Mouse (Mus musculus): ENCODE results near the gene Gm16181.
A peak's percentile ranks its signal among the peaks of the same experiment; 100 is the strongest.
"Not testable (repeated sequence)": the region's sequence is repeated elsewhere in the genome, so short reads cannot be mapped to it uniquely, and the experiment has no call there.

Gm16181 gene

DNA sequence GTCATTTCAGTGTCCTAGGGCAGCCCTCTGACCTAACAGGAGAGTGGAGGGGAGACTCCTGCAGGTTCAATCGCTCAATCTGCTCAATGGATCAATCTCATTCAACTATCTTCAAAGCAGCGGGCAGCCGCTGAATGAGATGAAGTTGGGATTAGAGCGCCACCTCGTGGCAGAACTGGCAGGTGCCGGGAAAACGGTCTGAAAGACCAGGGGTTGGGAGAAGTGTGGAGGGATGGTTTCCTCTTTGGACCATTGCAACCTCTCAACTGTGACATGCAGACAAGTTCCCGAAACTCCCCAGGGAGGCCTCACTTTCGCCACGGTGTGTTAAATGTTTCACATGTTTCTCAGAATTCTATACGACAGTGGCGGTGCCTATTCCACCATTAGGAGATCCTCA lies 11.4 kb downstream of the Gm16181 start:
- peak; percentile 82 to 88 for DNase-seq (ENCODE audit: low read depth in 2 of 2, low spot score in 2 of 2)

DNA sequence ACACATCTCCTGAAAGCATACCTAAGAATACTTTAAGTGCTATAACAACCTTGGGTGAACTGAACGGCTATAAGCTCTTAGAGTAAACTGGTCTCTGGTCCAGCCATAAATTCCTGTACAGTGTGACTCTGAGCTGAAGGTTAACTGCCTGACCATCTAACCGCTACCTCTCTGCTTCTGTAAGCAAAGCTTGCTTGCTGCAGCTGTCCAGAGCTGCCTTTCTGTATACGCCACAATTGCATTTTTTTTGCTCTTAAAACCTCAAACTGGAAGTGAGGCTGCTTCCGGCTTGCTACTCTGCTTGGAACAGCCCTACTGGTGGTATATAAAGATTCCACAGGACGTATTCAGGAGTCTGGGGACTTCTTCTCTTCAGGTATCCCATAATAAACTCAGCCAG lies 12.0 kb downstream of the Gm16181 start:
- peak in 1 of 2 experiments; percentile 50 for DNase-seq (ENCODE audit: low read depth in 2 of 2, low spot score in 2 of 2)

DNA sequence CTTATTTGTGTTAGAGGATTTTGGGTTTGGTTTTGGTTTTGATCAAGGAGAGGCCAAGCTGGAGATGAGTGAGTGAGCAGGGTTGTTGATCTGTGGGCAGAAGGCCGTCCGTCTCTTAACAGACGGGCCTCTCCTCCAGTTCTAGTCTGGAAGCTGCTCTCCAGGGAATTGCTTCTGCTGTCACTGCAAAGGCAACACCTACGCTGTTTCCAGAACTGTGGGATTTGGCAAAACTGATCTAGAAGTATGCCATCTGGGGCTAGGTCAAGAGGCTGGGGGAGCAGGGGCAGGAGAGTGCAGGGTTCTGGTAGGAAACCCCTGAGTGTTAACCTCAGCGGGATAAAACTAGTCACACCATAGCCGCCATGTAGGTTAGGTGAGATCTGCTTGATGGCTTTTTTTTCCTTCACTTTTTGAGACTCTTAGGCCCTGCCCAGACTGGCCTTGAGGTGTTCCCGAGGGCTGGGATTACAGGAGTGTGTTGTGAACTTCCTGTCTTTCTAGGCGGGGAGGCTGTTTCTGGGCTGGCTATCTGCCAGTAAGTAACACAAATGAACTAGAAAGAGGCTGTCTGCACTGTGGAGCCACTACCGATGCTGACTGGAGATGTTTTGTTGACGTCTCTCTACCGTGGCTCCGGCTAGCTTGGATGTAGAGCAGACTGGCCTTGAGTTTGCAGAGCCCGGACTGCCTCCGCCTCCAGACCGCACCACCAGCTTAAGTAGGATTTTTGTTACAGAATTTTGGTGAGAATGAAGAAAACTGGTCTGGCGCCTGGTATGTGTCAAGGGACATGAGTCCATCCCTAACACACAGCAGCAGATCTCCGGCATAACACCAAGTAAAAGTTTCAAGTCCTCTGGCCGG lies 12.7 kb downstream of the Gm16181 start, which contains the start of gene Atp6v1g2:
TSS of gene Atp6v1g2 (plus strand) at position 547 of the 867 bp plus-strand sequence.
- DNase-seq (ENCODE audit: low read depth in 2 of 2, low spot score in 2 of 2) = no peak

DNA sequence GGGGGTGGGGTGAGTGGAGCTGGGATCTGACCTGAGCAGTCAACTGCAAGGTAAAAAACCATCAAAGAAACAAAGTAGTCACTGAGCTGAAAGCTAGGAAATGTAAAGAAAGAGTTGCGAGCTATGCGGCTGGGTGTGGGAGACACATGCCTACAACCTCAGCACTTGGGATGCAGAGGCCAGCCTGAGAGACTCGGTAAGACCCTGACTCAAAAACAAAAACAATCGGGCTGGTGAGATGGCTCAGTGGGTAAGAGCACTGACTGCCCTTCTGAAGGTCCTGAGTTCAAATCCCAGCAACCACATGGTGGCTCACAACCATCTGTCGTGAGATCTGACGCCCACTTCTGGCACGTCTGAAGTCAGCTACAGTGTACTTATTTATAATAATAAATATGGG lies 13.5 kb downstream of the Gm16181 start:
- not testable (repeated sequence) for DNase-seq (ENCODE audit: low read depth in 2 of 2, low spot score in 2 of 2)

DNA sequence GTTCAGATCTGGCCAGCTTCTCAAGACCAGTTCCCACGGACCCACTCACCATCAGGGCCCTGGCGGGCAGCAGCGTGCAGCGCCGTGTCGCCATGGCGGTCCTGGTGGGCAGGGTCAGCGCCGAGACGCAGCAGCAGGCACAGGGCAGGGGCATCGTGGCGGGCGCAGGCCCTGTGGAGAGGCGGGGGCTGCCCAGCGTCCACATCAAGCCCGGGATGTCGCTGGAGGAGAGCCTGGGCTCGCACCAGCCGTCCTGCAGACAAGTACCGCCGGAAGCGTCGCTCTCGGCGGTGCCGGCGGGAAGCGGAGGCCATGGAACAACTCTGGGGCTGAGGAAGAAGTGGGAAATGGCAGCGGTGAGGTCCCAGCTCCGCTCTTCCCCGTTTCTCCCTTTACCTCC lies 14.3 kb downstream of the Gm16181 start:
- no peak for DNase-seq (ENCODE audit: low read depth in 2 of 2, low spot score in 2 of 2)

DNA sequence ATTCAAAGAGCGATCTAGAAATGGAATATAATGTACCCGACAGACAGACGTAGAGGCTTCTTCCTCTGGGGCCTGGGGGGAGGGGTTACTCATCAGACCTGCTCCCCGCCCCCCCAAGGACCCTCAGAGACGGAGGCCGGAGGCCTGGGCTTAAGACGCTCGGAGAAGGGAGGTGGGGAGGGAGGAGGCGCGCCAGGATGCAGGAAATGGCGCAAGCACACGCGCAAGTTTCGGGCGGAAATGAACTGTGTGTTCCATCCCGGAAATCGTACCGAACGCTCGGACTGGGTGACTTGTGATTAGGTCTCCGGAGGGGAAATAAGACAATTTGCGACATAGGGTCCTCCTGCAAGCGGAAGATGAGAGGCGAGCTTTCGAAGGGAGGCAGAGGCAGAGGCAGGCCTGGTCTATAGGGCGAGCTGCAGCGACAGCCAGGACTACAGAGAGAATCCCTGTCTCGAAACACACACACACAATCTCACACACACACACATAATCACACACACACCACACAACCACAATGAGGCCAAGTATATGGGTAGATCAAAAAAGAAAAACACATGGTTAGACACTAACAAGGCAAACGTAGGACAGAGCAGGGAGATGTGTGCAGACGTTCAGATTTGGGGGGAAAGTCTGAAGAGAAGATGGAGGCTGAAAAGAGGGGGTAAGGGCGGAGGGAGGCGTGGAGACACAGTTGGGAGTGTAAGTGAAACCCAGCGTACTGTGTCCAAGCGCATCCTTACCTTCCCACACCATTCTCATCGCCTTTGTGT lies 15.2 kb downstream of the Gm16181 start, which contains the start of gene Nfkbil1:
TSS of gene Nfkbil1 (minus strand) at position 179 of the 776 bp plus-strand sequence.
- peak; percentile 70 to 77 for DNase-seq (ENCODE audit: low read depth in 2 of 2, low spot score in 2 of 2)

DNA sequence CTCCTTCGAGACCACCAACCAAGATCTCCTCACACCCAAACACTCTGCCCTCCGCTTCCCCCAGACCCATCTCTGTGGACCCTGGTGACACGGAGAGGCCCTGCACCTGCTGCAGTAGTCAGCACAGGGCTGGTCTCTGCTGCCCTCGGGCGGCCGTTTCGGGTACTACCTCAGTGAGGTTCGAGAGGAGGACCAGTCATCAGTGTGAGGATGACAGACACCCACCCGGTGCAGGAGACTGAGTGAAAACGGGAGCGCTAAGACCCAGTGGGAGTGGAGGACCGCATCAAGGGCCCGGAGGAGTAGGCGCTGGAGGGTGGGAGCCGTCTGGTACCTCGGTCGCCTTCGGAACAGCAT lies 15.7 kb downstream of the Gm16181 start:
- peak; percentile 98 to 100 for DNase-seq (ENCODE audit: low read depth in 2 of 2, low spot score in 2 of 2)

DNA sequence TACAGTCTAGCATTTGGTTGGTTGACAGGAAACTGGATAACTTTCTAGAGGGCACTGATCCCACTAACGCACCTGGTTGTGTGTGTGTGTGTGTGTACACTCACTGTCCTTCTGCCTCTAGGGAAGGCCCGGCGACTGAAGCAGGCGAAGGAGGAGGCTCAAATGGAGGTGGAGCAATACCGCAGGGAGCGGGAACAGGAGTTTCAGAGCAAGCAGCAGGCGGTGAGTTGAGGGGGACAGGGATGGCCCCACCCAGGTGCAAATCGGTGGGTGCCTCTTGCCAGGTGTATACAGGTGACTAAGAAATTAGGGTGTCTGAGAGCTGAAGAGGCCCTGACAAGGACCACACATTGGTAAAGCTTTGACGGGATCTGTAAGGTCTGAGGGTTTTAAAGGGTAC lies 16.4 kb downstream of the Gm16181 start:
- DNase-seq (ENCODE audit: low read depth in 2 of 2, low spot score in 2 of 2) = no peak

DNA sequence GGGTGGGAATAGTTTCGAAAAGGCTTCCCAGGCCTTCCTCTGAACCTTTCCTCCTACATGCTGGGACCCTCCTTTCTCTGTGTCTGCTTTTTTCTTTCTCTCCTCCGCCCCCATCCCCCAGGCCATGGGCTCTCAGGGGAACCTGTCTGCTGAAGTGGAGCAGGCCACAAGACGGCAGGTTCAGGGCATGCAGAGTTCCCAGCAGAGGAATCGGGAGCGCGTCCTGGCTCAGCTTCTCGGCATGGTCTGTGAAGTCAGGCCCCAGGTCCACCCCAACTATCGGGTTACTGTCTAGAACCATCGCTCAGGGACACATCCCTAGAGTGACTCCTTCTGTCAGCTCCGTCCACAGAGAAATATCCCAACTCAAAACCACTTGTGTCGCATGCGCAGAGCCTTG lies 16.9 kb downstream of the Gm16181 start:
- DNase-seq (ENCODE audit: low read depth in 2 of 2, low spot score in 2 of 2) = no peak

DNA sequence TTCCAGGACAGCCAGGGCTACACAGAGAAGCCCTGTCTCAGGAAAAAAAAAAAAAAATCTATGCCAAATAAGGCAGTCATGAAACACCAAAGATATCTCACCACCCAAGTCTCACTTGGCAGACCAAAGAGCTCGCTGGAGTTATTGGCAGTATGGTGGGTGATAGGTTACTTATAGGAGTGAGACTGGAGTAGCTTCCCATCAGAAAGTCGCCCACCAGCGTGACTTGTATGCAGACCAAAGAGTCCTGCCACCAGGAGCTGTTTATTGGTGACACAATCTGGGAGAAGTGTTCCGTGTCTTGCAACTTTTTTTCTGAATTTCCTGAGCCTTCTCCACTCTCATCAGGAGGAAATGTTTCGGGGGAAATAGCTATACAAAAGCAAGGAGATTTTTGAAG lies 19.1 kb downstream of the Gm16181 start:
- DNase-seq (ENCODE audit: low read depth in 2 of 2, low spot score in 2 of 2) = no peak

DNA sequence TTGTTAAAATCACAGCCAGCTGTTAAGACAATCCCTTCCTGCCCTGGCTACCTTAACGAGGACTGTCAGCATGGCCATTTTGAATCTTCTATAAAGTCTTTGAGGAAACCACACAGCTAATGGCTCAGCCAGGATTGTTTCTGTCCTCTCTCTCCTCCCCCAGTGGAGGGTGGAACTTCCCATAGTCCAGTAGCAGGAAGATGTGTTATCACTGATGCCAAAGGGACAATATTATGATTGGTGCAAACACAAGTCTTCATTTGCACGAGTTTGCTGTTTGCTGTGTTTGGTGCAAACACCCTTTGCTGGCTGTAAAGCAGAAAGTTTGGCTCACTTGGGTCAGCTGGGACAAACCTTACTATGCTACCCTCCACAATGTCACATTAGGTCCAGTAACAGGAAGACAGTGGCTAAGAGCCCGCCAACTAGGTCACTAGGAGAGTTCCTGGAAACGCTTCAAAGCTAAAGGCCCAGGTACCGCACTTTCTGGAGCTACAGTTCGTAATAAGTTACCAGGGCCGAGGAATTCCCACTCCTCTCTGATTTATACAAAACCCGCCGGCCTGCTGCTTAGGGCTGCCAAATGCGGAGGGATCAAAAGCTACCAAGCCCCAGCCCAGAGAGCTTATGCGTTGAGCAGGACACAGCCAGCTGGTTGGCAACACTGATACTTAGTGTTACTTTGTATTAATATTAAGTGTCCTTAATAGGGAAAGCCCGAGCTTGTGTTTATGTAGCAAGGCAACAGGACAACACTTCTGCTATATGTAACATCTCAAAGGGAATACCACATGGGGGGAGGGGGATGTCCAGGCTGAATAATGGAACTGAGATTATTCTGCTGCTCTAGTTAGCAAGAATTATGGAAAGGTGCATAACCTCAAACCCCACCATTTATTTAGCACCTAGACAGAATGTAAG lies 20.0 kb downstream of the Gm16181 start:
- no peak for DNase-seq (ENCODE audit: low read depth in 2 of 2, low spot score in 2 of 2)

DNA sequence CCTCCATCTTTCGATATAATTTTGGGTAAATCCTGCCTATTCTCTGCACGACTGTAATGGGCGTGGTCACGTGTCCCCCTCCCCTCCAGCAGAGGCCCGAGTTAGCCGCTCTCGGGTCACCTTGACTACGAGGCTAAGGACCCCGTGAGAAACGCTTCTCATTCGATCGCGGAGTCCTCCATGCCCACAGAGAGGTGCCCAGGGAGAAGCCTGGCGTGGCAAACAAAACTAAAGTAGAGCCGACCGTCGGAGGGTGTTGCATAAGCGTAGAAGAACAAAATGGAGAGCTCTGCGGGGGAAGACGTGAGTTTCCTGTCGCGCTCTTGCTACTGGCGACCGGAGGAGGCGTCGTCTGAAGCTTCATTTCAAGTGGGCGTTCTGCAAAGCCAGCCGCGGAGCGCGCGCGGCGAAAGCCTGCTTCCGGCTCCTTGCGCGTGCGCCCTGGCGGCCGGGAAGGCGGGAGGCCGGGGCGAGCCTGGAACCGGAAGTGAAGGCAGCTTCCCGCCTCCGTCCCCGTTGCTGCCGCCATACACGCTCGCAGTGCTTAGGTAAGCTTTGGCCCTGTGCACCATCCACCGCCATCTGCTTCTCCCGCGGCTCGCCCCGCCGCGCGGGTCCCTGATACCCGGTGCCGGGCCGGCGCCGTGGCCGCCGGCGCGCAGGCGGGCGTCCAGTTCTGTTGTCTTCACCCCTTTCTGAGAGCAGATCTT lies 20.8 kb downstream of the Gm16181 start, which contains the start of gene Ddx39b:
TSS of gene Ddx39b (plus strand) at position 442 of the 710 bp plus-strand sequence.
- peak; percentile 95 for DNase-seq (ENCODE audit: low read depth in 2 of 2, low spot score in 2 of 2)

DNA sequence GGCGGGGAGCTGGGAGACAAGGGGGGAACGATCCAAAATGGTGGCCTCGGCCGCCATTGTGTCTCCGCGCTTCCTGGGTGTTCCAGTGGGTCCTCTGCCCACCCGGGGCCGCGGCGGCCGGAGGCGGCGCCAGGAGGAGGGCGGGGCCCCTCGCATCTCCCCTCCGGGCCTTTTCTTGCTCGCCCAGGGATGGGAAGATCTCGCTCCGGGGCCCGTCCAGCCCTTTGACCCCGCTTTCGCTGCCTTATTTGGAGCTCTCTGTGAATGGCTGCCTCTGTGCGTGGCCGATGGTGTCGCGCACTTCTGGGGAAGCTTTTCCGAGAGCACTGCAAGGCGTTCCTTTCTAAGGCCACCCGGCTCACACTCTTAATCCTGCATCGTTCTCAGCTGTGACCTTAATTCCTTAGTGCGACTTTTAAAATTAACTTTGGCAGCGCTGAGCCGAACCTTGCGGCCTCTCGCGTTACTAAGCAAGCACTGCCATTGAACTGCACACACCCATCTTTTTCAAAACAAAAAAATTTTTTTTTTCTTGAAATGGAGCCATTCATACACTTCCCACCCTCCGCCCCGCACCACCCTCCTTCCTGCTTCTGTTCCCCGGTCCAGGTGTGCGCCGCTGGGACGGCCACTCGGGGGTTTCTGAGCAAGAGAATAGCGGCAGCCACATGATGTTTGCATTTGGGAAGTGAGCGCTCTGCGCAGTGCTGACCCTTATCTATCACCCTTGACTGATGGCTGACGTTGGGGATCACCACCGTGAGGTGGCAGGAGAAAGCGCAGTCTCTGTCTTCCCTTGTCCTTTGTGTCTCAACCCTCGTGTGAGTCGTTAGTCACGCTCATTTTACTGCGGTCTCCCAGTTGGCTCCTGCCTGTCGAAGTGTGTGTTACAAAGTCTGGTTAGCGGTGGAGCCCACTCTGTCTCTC lies 21.6 kb downstream of the Gm16181 start:
- DNase-seq (ENCODE audit: low read depth in 2 of 2, low spot score in 2 of 2) = peak; percentile 39 to 56

DNA sequence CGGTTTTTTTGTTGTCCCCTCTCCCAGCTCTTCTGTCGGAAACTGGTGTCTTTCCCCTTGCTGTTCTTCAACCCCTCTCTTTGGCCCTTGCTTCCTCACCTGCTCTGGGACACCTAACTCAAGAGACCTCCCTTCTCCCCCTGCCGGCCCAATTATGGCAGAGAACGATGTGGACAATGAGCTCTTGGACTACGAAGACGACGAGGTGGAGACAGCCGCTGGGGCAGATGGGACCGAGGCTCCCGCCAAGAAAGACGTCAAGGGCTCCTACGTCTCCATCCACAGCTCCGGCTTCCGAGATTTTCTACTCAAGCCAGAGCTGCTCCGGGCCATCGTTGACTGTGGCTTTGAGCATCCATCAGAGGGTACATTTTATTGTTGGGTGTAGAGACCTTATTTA lies 22.5 kb downstream of the Gm16181 start:
- DNase-seq (ENCODE audit: low read depth in 2 of 2, low spot score in 2 of 2) = no peak

DNA sequence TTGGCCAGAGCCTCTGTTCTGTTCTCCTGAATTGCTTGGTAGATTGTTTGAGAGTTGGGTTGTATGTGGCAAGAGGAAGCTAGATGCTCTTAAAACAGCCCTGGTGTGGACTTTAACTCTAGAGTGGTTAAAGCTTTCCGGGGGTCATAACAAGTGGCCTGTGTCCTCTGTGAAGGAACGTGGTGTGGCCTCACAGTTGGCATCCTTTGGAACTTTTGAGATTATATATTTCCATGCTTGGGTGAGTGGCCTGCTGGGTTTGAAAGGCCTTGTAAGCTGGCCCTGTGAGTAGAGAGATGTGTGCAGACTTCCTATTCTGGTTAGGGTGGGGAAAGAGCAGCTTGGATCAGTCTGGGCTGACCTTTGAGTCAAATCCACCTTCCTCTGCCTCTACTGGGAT lies 24.4 kb downstream of the Gm16181 start:
- DNase-seq (ENCODE audit: low read depth in 2 of 2, low spot score in 2 of 2) = no peak

DNA sequence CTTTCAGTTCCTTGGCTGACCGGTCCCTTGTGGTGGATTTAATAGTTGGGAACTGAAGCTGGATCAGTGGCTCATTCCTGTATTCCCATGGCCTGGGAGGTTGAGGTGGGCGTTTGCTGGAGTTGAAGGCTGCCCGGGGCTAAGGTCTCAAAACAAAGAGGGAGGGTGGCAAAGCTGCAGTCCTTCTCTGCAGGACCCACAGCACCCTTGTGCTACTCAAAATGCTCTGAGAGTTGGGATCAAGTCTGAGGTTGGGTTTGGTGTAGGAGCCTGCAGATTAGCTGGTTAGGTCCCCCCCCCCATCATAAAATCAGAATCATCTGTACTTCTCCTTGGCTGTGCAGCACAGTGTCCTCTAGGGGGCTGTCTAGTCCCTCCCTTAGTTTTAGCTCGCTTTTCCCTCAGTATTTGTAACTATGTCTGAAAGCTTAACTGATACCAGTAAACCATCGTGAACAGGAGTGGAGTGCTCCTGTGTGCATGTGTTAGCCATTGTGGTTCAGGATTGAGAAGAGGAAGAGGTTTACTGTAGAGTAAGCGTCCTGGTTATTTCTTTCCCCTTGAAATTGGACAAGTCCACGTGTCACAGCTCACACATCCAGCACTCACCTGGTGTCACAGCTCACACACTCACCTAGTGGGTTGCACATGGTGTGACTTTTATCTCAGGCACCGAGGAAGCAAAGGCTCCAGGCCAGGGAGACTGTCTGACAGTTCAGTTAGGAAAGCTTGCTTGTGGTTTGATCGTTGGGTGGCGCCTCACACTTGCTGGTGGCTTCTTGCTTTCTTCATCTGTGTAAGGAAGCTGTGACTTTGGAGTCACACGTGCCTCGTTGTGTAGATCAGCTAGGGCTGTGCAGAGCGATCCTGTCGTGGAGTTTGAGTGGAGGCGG lies 25.3 kb downstream of the Gm16181 start:
- no peak for DNase-seq (ENCODE audit: low read depth in 2 of 2, low spot score in 2 of 2)

DNA sequence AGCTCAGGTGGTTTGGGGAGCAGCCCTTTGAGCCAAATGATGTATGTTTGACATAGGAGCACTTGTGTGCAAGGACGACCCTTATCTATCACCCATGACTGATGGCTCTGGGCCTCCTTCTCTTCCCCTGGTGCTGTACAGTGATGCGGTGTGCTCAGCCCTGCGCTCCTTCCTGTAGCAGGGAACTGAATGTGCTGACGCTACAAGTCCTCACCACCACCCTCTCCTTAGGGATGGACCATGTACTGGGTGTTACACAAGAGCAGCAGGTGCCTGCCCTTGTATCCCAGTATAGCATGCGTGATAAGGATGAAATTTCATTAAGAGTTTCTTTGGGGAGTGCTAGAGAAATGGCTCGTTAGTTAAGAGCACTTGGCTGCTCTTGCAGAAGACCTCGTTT lies 26.5 kb downstream of the Gm16181 start:
- no peak for DNase-seq (ENCODE audit: low read depth in 2 of 2, low spot score in 2 of 2)

DNA sequence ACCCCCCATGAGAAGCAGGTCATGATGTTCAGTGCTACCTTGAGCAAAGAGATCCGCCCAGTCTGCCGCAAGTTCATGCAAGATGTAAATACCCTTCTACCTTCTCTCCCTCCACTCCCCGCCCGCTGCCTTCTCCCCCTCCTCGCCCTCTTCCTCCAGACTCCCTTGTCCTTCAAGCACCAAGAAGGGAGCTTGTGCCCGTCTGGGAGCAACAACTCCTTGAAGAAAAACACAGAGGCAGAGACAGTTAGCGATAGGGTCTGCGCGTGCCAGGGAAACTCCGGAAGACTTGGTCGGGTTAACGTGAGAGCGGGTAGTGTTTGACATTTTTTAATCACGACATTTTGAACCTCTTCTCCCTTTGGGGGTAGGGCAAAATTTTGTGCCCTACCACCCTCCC lies 28.4 kb downstream of the Gm16181 start:
- DNase-seq (ENCODE audit: low read depth in 2 of 2, low spot score in 2 of 2) = no peak

All from CD8-positive naive resting alpha-beta T cell, adult 2 months (primary cell).